Mouse (Mus musculus): ENCODE measurements at regions not wholly inside any gene's neighbourhood (a gene's known extent, or its start where the extent isn't known, plus 50 kb on each side); places are given as distances from the start of the nearest gene placed in this dataset.

DNA sequence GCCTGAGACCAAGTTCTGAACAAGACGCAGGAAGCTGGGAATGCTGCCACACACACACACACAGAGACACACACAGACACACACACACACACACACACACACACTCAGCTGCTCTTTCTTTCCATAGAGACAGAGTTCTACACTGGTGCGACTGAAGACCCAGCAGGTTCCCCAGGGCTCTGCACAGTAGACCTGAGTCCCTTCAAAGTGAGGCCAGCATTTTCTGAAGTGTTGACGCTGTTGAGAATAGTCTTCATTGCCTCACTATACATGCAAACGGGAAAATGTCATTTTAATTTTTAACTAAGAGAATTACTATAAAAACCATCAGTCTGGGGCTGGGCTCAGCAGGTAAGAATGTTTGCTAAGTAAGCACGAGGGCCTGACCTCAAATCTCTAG, 92.9 kb upstream of the Nebl start:
- TF ChIP-seq CTCF (IDR thresholded peaks at IDR 0.05; ENCODE audit: control insufficient read depth, insufficient read depth, insufficient read length) (no peak), MYOG (IDR thresholded peaks at IDR 0.05; ENCODE audit: control insufficient read depth, extremely low read depth, insufficient read length) (no peak), MAX (IDR thresholded peaks at IDR 0.05) (no peak), USF1 (IDR thresholded peaks at IDR 0.05; ENCODE audit: low read depth) (no peak), CEBPB (IDR thresholded peaks at IDR 0.05; ENCODE audit: low read depth) (no peak), MYOD1 (IDR thresholded peaks at IDR 0.05; ENCODE audit: control insufficient read depth, insufficient read length, low read depth) (no peak)

All from C2C12 (cell line).